Comparison of ENCODE assay signal across 7 mouse cellular contexts in genomic region chr12:21315923-21316868, GRCm38 (mm10). TPM values are rescaled to one million over a fixed set of nuclear protein-coding genes. Genes with fewer than 3 reads are reported as not detected.
DNase-seq lines count a peak whose midpoint lies in the region; ATAC-seq and TF ChIP-seq lines count a peak whose summit lies in the region.

Gene Iah1, plus strand, starts transcription at chr12:21316389.

- TF ChIP-seq POLR2A in small intestine, adult 2 months (IDR thresholded peaks at IDR 0.05; ENCODE audit: low read depth, low read length): peak; percentile 68

- peak within 1 kb of the TSS; percentile 84 for H3K4me3 ChIP-seq in embryonic facial prominence, embryonic 10.5 days
- H3K4me3 ChIP-seq in intestine, postnatal 0 days (ENCODE audit: low read depth, low read length): peak within 1 kb of the TSS; percentile 79
- peak within 1 kb of the TSS; percentile 59 for H3K4me3 ChIP-seq in midbrain, embryonic 12.5 days
- peak within 1 kb of the TSS; percentile 99 for H3K4me3 ChIP-seq in small intestine, adult 2 months (ENCODE audit: low read depth, low read length)

- peak within 1 kb of the TSS; percentile 91 for H3K27ac ChIP-seq in embryonic facial prominence, embryonic 10.5 days (replicated peaks)
- H3K27ac ChIP-seq in intestine, postnatal 0 days (ENCODE audit: low read depth, low read length): peak within 1 kb of the TSS; percentile 91
- H3K27ac ChIP-seq in midbrain, embryonic 12.5 days (replicated peaks): peak within 1 kb of the TSS; percentile 27; the same call in 1 of the 2 replicates
- peak within 1 kb of the TSS; percentile 99 for H3K27ac ChIP-seq in small intestine, adult 2 months (ENCODE audit: insufficient read depth, low read depth, low read length)

- peak; percentile 92 for ATAC-seq in intestine, postnatal 0 days
- peak; percentile 92 for ATAC-seq in midbrain, embryonic 12.5 days (ENCODE audit: low FRiP score, low read depth)

- WGBS in embryonic facial prominence, embryonic 10.5 days: 2% methylated on average over 59 of the region's 59 CpGs
- WGBS in intestine, postnatal 0 days: 2% methylated on average over 59 of the region's 59 CpGs
- 3% methylated on average over 59 of the region's 59 CpGs for whole genome bisulfite sequencing in midbrain, embryonic 12.5 days
- 2% methylated on average over 59 of the region's 59 CpGs for WGBS in small intestine, adult 2 months

- no peaks in the 10 kb centered on the region for H3K9me3 ChIP-seq in embryonic facial prominence, embryonic 10.5 days
- H3K9me3 ChIP-seq in intestine, postnatal 0 days (ENCODE audit: control insufficient read depth): no peaks in the 10 kb centered on the region
- no peaks in the 10 kb centered on the region for H3K9me3 ChIP-seq in midbrain, embryonic 12.5 days

- no peak for TF ChIP-seq CTCF in intestine, postnatal 0 days (IDR thresholded peaks at IDR 0.05; ENCODE audit: low read depth)
- no peak for TF ChIP-seq CTCF in small intestine, adult 2 months (IDR thresholded peaks at IDR 0.05; ENCODE audit: extremely low read depth, insufficient read length, insufficient replicate concordance, low read depth, low read length)

- H3K27me3 ChIP-seq in embryonic facial prominence, embryonic 10.5 days (replicated peaks; ENCODE audit: low read depth, poor library complexity, severe bottlenecking): no peaks in the 10 kb centered on the region
- H3K27me3 ChIP-seq in intestine, postnatal 0 days (replicated peaks; ENCODE audit: control insufficient read depth, insufficient read depth, low read length): no peaks in the 10 kb centered on the region
- no peaks in the 10 kb centered on the region for H3K27me3 ChIP-seq in midbrain, embryonic 12.5 days
- no peaks in the 10 kb centered on the region for H3K27me3 ChIP-seq in small intestine, adult 2 months (ENCODE audit: control insufficient read depth, insufficient read depth, low read length)

- peak; percentile 93 for DNase-seq in adrenal gland, postnatal 10 days
- peak; percentile 90 for DNase-seq in embryonic facial prominence, embryonic 10.5 days (ENCODE audit: low spot score)
- DNase-seq in gonadal fat pad, adult 2 months (ENCODE audit: low read depth): peak; percentile 26
- peak; percentile 77 for DNase-seq in left cerebral cortex, postnatal 4 days

- peaks cover 8% of the 10 kb centered on the region; the same call in 1 of the 2 replicates for H3K4me1 ChIP-seq in embryonic facial prominence, embryonic 10.5 days
- peaks cover 4% of the 10 kb centered on the region; the same call in 1 of the 2 replicates for H3K4me1 ChIP-seq in intestine, postnatal 0 days (replicated peaks; ENCODE audit: control insufficient read depth, insufficient read depth, low read length)
- H3K4me1 ChIP-seq in midbrain, embryonic 12.5 days: peaks cover 6% of the 10 kb centered on the region; the same call in 1 of the 2 replicates
- peaks cover 2% of the 10 kb centered on the region; the same call in 1 of the 2 replicates for H3K4me1 ChIP-seq in small intestine, adult 2 months (ENCODE audit: control insufficient read depth, insufficient read depth, insufficient read length, low read length)

- intact Hi-C loops in left cerebral cortex, postnatal 4 days (cut with DNase I): loop anchor here (10.0 kb wide), 1 partner anchor 79 kb away; no protein-coding TSS in a partner anchor

- H3K4me2 ChIP-seq in intestine, postnatal 0 days (replicated peaks; ENCODE audit: low read depth): peak within 1 kb of the TSS; percentile 85
- H3K4me2 ChIP-seq in midbrain, embryonic 12.5 days (replicated peaks): peak within 1 kb of the TSS; percentile 59

- H3K9ac ChIP-seq in intestine, postnatal 0 days (ENCODE audit: low read depth, low read length): peak within 1 kb of the TSS; percentile 70
- peak within 1 kb of the TSS; percentile 65 for H3K9ac ChIP-seq in midbrain, embryonic 12.5 days (replicated peaks)

- peaks cover 72% of the 10 kb centered on the region for H3K36me3 ChIP-seq in embryonic facial prominence, embryonic 10.5 days (replicated peaks)
- peaks cover 60% of the 10 kb centered on the region for H3K36me3 ChIP-seq in intestine, postnatal 0 days (ENCODE audit: control insufficient read depth, insufficient read depth)
- peaks cover 44% of the 10 kb centered on the region for H3K36me3 ChIP-seq in midbrain, embryonic 12.5 days
- H3K36me3 ChIP-seq in small intestine, adult 2 months (ENCODE audit: control insufficient read depth, insufficient read depth, low read length): peaks cover 27% of the 10 kb centered on the region

RNA-seq across cellular contexts. Expression of gene Iah1, which starts in this region (rescaled TPM):
- total RNA-seq in adrenal gland, postnatal 10 days (2021): 10 to 100 TPM; 73.4 to 86.9 TPM
- polyA plus RNA-seq in embryonic facial prominence, embryonic 10.5 days (2016; fragmentation: Nextera tagmentation; extraction: Ambion mirVana): 43.0 and 46.1 TPM in 2 replicates
- polyA plus RNA-seq in gonadal fat pad, adult 2 months (2012; rRNA removed): 262 and 308 TPM in 2 replicates
- polyA plus RNA-seq in intestine, postnatal 0 days (2015; fragmentation: Nextera tagmentation; extraction: Ambion mirVana): 91.3 and 111 TPM in 2 replicates
- 10 to 100 TPM; 18.7 to 22.2 TPM for total RNA-seq in left cerebral cortex, postnatal 4 days (2021)
- polyA plus RNA-seq in midbrain, embryonic 12.5 days (2016; fragmentation: Nextera tagmentation; extraction: Ambion mirVana): 48.8 TPM in 2 replicates
- 10.7 and 63.7 TPM in 2 replicates for polyA plus RNA-seq in small intestine, adult 2 months (2012; rRNA removed)

Comparison
In these comparisons a context has a peak if more than half of its experiments do, and no peak if none do; other contexts are left out.
1. Peak in every context shown above with its lines: DNase-seq, ATAC-seq, H3K4me3 ChIP-seq and H3K27ac ChIP-seq.
2. DNase-seq: peak in every context shown above with its lines; median percentile 93 in adrenal gland, postnatal 10 days; 90 in embryonic facial prominence, embryonic 10.5 days; 77 in left cerebral cortex, postnatal 4 days; 26 in gonadal fat pad, adult 2 months.
3. H3K27ac ChIP-seq: peak in every context shown above with its lines; median percentile 99 in small intestine, adult 2 months; 91 in embryonic facial prominence, embryonic 10.5 days; 91 in intestine, postnatal 0 days; 27 in midbrain, embryonic 12.5 days.